Mouse (Mus musculus) thymus, adult 2 months (tissue): Measurements from ENCODE around the gene 2310033P09Rik.

Experiments used
- CTCF ChIP-seq: fragments of 200-500 bp; IDR thresholded peaks from 2 replicates; pipeline ENCODE4 v1.5.1; 2012; ENCODE audit warnings: mild to moderate bottlenecking, control low read depth, low read length, moderate library complexity, borderline replicate concordance; ENCODE audit not compliant: control insufficient read depth, poor library complexity, insufficient read depth; ENCODE audit errors: extremely low read depth
- POLR2A ChIP-seq: fragments of 200-500 bp; IDR thresholded peaks from 2 replicates; pipeline ENCODE4 v1.6.1; 2012; ENCODE audit warnings: mild to moderate bottlenecking, low read length, control low read depth, moderate library complexity; ENCODE audit not compliant: control insufficient read depth, poor library complexity, insufficient read depth; ENCODE audit errors: extremely low read depth

DNA sequence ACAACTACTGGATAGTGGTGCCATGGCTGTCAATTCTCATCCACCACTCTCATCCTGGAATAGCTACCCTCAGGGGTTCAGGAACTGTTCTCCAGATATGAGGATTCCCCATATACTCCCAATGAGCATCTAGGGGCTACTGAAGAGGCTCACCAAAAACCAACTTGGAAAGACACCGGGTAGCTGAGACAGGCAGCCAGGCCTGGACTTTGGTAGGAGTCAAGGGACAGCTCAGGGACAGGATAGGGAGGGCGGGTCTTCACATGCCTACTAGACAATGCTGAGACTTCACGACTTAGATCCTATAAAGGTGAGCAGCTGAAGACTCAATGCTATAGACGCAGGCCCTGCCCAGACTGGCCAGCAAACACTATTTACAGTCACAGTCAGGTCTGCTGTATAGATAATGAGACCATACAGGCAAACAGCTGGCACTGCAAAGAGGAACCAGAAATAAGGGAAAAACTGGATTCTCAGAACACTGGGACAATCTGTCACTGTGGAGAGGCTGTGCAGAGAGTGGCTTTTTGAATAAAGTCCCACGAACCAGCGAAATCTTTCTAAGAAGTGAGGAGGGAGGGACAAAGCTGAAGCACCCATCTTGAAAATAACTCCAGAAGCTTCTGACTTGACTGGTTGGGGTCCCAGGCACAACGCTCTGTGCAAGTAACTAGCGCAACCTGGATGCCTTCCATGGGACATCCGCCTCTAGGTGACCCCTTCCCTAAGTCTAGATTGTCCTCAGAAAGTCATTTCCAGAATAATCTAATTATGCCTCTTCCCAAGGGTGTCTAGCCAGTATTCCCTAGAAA is 45.5 kb upstream of the 2310033P09Rik start:
- no peak for TF ChIP-seq CTCF
- no peak for TF ChIP-seq POLR2A
